Mouse (Mus musculus) mouse embryonic stem cell (cell line): Measurements from ENCODE around the gene Ifnk.

Source experiments
- in situ Hi-C, 2 experiments: fragments of 300-500 bp; cut with MboI; formaldehyde crosslinking; loops; 1 replicate in 1 of 2; 3 replicates in 1 of 2; pipeline ENCODE4 v1.14.3; 2019 to 2020; ENCODE audit warnings: low sequenced_read_pairs in 2 of 2, low pct_unique_long_range_greater_than_20kb in 1 of 2, mixed read lengths in 1 of 2; ENCODE audit not compliant: unreplicated experiment in 1 of 2

The Ifnk gene

GRCm38 (mm10) chr4:35169571-35170125 is 17.8 kb downstream of the Ifnk start:
- in situ Hi-C loops: loop anchor here in 1 of 2 experiments (10.0 kb wide), 1 partner anchor 215 kb away; no protein-coding TSS in a partner anchor

GRCm38 (mm10) chr4:35172471-35172870 is 20.6 kb downstream of the Ifnk start:
- in situ Hi-C loops: no loop called here

- in situ Hi-C loops: no loop called here
Observed at GRCm38 (mm10) chr4:35173551-35173950, 21.7 kb downstream of the Ifnk start.

GRCm38 (mm10) chr4:35175566-35175965 is 23.7 kb downstream of the Ifnk start:
- in situ Hi-C loops: no loop called here

- in situ Hi-C loops: no loop called here
Observed at GRCm38 (mm10) chr4:35177926-35178645, 26.2 kb downstream of the Ifnk start.

GRCm38 (mm10) chr4:35187617-35188326 is 35.9 kb downstream of the Ifnk start:
- in situ Hi-C loops: no loop called here

- in situ Hi-C loops: no loop called here
Observed at GRCm38 (mm10) chr4:35189794-35190193, 37.9 kb downstream of the Ifnk start.

- in situ Hi-C loops: no loop called here
Observed at GRCm38 (mm10) chr4:35192725-35193124, 40.9 kb downstream of the Ifnk start.

- in situ Hi-C loops: no loop called here
Observed at GRCm38 (mm10) chr4:35201700-35202099, 49.8 kb downstream of the Ifnk start.
